11 mouse cellular contexts compared by ENCODE assay signal in genomic region chr11:76911325-76912054, GRCm38 (mm10). TPM values are rescaled to one million over a fixed set of nuclear protein-coding genes. Genes with fewer than 3 reads are reported as not detected.
DNase-seq lines count a peak whose midpoint lies in the region; ATAC-seq and TF ChIP-seq lines count a peak whose summit lies in the region.
"Had no signal": no experiment of that assay in that cellular context is flagged by ENCODE, and none has a peak within 500 bp of the region (broad histone marks: within the 10 kb centered on the region; RNA-seq: fewer than 3 reads in every experiment).

No protein-coding gene starts in this region.

- ATAC-seq in heart, embryonic 14.5 days (ENCODE audit: insufficient number of reproducible peaks, insufficient read depth, low FRiP score, low read depth): no peak
- ATAC-seq in embryonic facial prominence, embryonic 15.5 days (ENCODE audit: insufficient number of reproducible peaks, low FRiP score, low TSS enrichment, low read depth): no peak
- ATAC-seq in inflammation-experienced regulatory T-cells, adult 6 months: no peak
- ATAC-seq in activated CD4-positive, CD25-positive, alpha-beta regulatory T cell, adult 4 months: no peak

- peaks cover 8 to 20% of the 10 kb centered on the region in 2 experiments for H3K4me1 ChIP-seq in heart, embryonic 14.5 days (ENCODE audit: control insufficient read depth in 2 of 2, insufficient read depth in 2 of 2, low read length in 2 of 2)
- H3K4me1 ChIP-seq in heart, adult 2 months (ENCODE audit: control insufficient read depth, insufficient read depth, low read length): peaks cover 1% of the 10 kb centered on the region
- H3K4me1 ChIP-seq in embryonic facial prominence, embryonic 15.5 days: peaks cover 30% of the 10 kb centered on the region

- peak overlapping the region; percentile 58 to 61; a peak in 3 of 4 replicates for H3K27ac ChIP-seq in heart, embryonic 14.5 days (replicated peaks in 1 of 2; ENCODE audit: control insufficient read depth in 1 of 2, insufficient read depth in 1 of 2, low read depth in 2 of 2, low read length in 2 of 2)
- no peak overlapping the region for H3K27ac ChIP-seq in heart, adult 2 months
- peak overlapping the region; percentile 13; the same call in 1 of the 2 replicates for H3K27ac ChIP-seq in embryonic facial prominence, embryonic 15.5 days (replicated peaks)

- no peak for DNase-seq in heart, adult 2 months
- DNase-seq in 3T3-L1 (ENCODE audit: low read depth, low spot score): peak; percentile 70
- DNase-seq in layer of hippocampus, adult 9-11 months: peak; percentile 67
- DNase-seq in ovary, postnatal 10 days (ENCODE audit: low spot score): no peak

- H3K4me2 ChIP-seq in heart, embryonic 14.5 days (ENCODE audit: low read length): no peak overlapping the region
- H3K4me2 ChIP-seq in embryonic facial prominence, embryonic 15.5 days (replicated peaks): no peak overlapping the region

- 59% methylated on average over 3 of the region's 3 CpGs for WGBS in heart, embryonic 14.5 days
- WGBS in heart, adult 2 months: 56% methylated on average over 3 of the region's 3 CpGs
- WGBS in embryonic facial prominence, embryonic 15.5 days: 44% methylated on average over 3 of the region's 3 CpGs

- no peak for TF ChIP-seq POLR2A in heart, adult 2 months (IDR thresholded peaks at IDR 0.05; ENCODE audit: insufficient read depth, low read depth, low read length)

- H3K4me3 ChIP-seq in heart, embryonic 14.5 days (ENCODE audit: control insufficient read depth in 1 of 2, insufficient read depth in 1 of 2, low read depth in 1 of 2, low read length in 2 of 2): no peak overlapping the region
- H3K4me3 ChIP-seq in heart, adult 2 months: no peak overlapping the region
- H3K4me3 ChIP-seq in embryonic facial prominence, embryonic 15.5 days (replicated peaks): no peak overlapping the region

- intact Hi-C loops in heart, adult 2 months (cut with DNase I): no loop called here

- H3K9ac ChIP-seq in heart, embryonic 14.5 days (ENCODE audit: low read length): no peak overlapping the region
- H3K9ac ChIP-seq in heart, adult 2 months (ENCODE audit: low read depth, low read length): no peak overlapping the region
- no peak overlapping the region for H3K9ac ChIP-seq in embryonic facial prominence, embryonic 15.5 days

- no peaks in the 10 kb centered on the region for H3K79me2 ChIP-seq in heart, adult 2 months (replicated peaks; ENCODE audit: control insufficient read depth, insufficient read depth, low read length)

- H3K9me3 ChIP-seq in heart, embryonic 14.5 days (ENCODE audit: control insufficient read depth, low read length): no peaks in the 10 kb centered on the region
- H3K9me3 ChIP-seq in embryonic facial prominence, embryonic 15.5 days (replicated peaks): no peaks in the 10 kb centered on the region

- no peak for TF ChIP-seq EP300 in heart, adult 2 months (IDR thresholded peaks at IDR 0.05; ENCODE audit: insufficient read depth, low read depth, low read length)

- H3K27me3 ChIP-seq in heart, embryonic 14.5 days (ENCODE audit: control insufficient read depth, insufficient read depth, low read length): no peaks in the 10 kb centered on the region
- no peaks in the 10 kb centered on the region for H3K27me3 ChIP-seq in heart, adult 2 months (ENCODE audit: control insufficient read depth, insufficient read depth, low read length)
- H3K27me3 ChIP-seq in embryonic facial prominence, embryonic 15.5 days: no peaks in the 10 kb centered on the region

- no peaks in the 10 kb centered on the region for H3K36me3 ChIP-seq in heart, embryonic 14.5 days (ENCODE audit: control insufficient read depth, insufficient read depth, low read length)
- H3K36me3 ChIP-seq in heart, adult 2 months (ENCODE audit: control insufficient read depth, insufficient read depth, low read length): no peaks in the 10 kb centered on the region
- no peaks in the 10 kb centered on the region for H3K36me3 ChIP-seq in embryonic facial prominence, embryonic 15.5 days

- TF ChIP-seq CTCF in heart, adult 2 months (IDR thresholded peaks at IDR 0.05): no peak

RNA-seq across cellular contexts. Expression of gene Tmigd1, which starts 9.5 kb away (rescaled TPM):
- polyA plus RNA-seq in heart, embryonic 14.5 days (2014; fragmentation: Nextera tagmentation; extraction: Ambion mirVana): 0.39 TPM in 1 of 2 replicates, not detected in the other
- under 1 TPM; 0.47 to 0.57 TPM for total RNA-seq in heart, adult 2 months (2021)
- 0.16 and 0.20 TPM in 2 replicates for polyA plus RNA-seq in heart, adult 2 months (2012; rRNA removed)
- polyA plus RNA-seq in embryonic facial prominence, embryonic 15.5 days (2015; fragmentation: Nextera tagmentation; extraction: Ambion mirVana): 1.5 and 1.8 TPM in 2 replicates
- polyA plus RNA-seq in inflammation-experienced regulatory T-cells, adult 6 months (2017; shearing (Covaris generic)): 1 to 10 TPM in 2 of 3 experiments, under 1 TPM in 1; 0.42 to 2.8 (median 1.1) TPM
- 1 to 10 TPM; 1.8 to 2.5 TPM for polyA plus RNA-seq in activated CD4-positive, CD25-positive, alpha-beta regulatory T cell, adult 4 months (2017; shearing (Covaris generic))
- total RNA-seq: MEL had no signal
- polyA plus RNA-seq: embryonic facial prominence, embryonic 11.5 days; neural tube, embryonic 11.5 days had no signal

RNA-seq across cellular contexts. Expression of gene Blmh, which starts 13.1 kb away (rescaled TPM):
- 84.8 and 89.7 TPM in 2 replicates for polyA plus RNA-seq in heart, embryonic 14.5 days (2014; fragmentation: Nextera tagmentation; extraction: Ambion mirVana)
- 10 to 100 TPM; 27.6 to 32.7 TPM for total RNA-seq in heart, adult 2 months (2021)
- 12.9 and 18.4 TPM in 2 replicates for polyA plus RNA-seq in heart, adult 2 months (2012; rRNA removed)
- polyA plus RNA-seq in embryonic facial prominence, embryonic 15.5 days (2015; fragmentation: Nextera tagmentation; extraction: Ambion mirVana): 170 and 171 TPM in 2 replicates
- 100 to 1,000 TPM in 1 of 3 experiments, 10 to 100 TPM in 2; 83.8 to 135 (median 88.1) TPM for polyA plus RNA-seq in inflammation-experienced regulatory T-cells, adult 6 months (2017; shearing (Covaris generic))
- 10 to 100 TPM; 77.1 to 98.7 TPM for polyA plus RNA-seq in activated CD4-positive, CD25-positive, alpha-beta regulatory T cell, adult 4 months (2017; shearing (Covaris generic))

Comparison
In these comparisons a context has a peak if more than half of its experiments do, and no peak if none do; other contexts are left out.
1. DNase-seq: peak in 3T3-L1 (single experiment) and layer of hippocampus, adult 9-11 months (single experiment); none in heart, adult 2 months (0 of 2) and ovary, postnatal 10 days (single experiment).